Mouse (Mus musculus) liver, postnatal 0 days (tissue): Measurements from ENCODE around the gene 4931422A03Rik. TPM values are rescaled to one million over a fixed set of nuclear protein-coding genes. Genes with fewer than 3 reads are reported as not detected.

Source experiments
- ATAC-seq: fragments of 200-750 bp; cut with Nextera tagmentation; 2 replicates; pipeline ENCODE4 v1.8.0; 2017; ENCODE audit warnings: mild to moderate bottlenecking, moderate library complexity
- DNase-seq: peaks from one replicate; pipeline ENCODE4 v3.0.0-alpha.2; 2016
- H3K27ac ChIP-seq: fragments of 300-500 bp; sonication (generic); 2 replicates; pipeline ENCODE4 v1.5.1; 2014; ENCODE audit warnings: antibody characterized with exemption, moderate library complexity, mild to moderate bottlenecking, low read depth
- H3K27me3 ChIP-seq: fragments of 300-500 bp; sonication (generic); 2 replicates; pipeline ENCODE4 v1.6.1; 2014; ENCODE audit warnings: low read length, control low read depth, mixed read lengths; ENCODE audit not compliant: insufficient read depth
- H3K36me3 ChIP-seq: fragments of 300-500 bp; sonication (generic); replicated peaks from 2 replicates; pipeline ENCODE4 v1.6.1; 2014; ENCODE audit warnings: mild to moderate bottlenecking, control low read depth, low read length, moderate library complexity, mixed read lengths; ENCODE audit not compliant: insufficient read depth
- H3K4me1 ChIP-seq: fragments of 300-500 bp; sonication (generic); 2 replicates; pipeline ENCODE4 v1.6.1; 2014; ENCODE audit warnings: antibody characterized with exemption, mild to moderate bottlenecking, control low read depth; ENCODE audit not compliant: insufficient read depth
- H3K4me2 ChIP-seq: fragments of 300-500 bp; sonication (generic); 2 replicates; pipeline ENCODE4 v1.6.1; 2014; ENCODE audit warnings: low read depth, mild to moderate bottlenecking, low read length, moderate library complexity, mixed read lengths
- H3K4me3 ChIP-seq: fragments of 300-500 bp; sonication (generic); 2 replicates; pipeline ENCODE4 v1.5.1; 2014; ENCODE audit warnings: low read depth, low read length
- H3K9ac ChIP-seq: fragments of 300-500 bp; sonication (generic); replicated peaks from 2 replicates; pipeline ENCODE4 v1.6.1; 2014; ENCODE audit warnings: mild to moderate bottlenecking, moderate library complexity
- H3K9me3 ChIP-seq: fragments of 300-500 bp; sonication (generic); 2 replicates; pipeline ENCODE4 v1.6.1; 2016; ENCODE audit warnings: mild to moderate bottlenecking, control low read depth, low read length, mixed read lengths
- CTCF ChIP-seq: sonication (generic); IDR thresholded peaks from 2 replicates; pipeline ENCODE4 v1.5.1; 2016; ENCODE audit warnings: antibody characterized with exemption, low read depth
- EP300 ChIP-seq: IDR thresholded peaks from 2 replicates; pipeline ENCODE4 v1.6.1; 2016; ENCODE audit warnings: antibody characterized with exemption, low read depth, mild to moderate bottlenecking
- WGBS: fragments of 180-500 bp; shearing (Covaris S2); extraction: QIAGEN DNeasy Blood & Tissue Kit; methylation state at CpG from one replicate; pipeline ENCODE4 v1.1.7; 2014; ENCODE audit not compliant: insufficient replicate concordance; 5-methylcytosine and 5-hydroxymethylcytosine counted together
- polyA plus RNA-seq: library from polyadenylated mRNA; unstranded; fragments of >200 nt; fragmentation: Nextera tagmentation; extraction: Ambion mirVana; gene quantifications from 2 replicates; pipeline ENCODE4 v1.2.1, GENCODE M21; 2015

Gene 4931422A03Rik
- polyA plus RNA-seq, 1 experiment from 2014 or later, result 1.5 TPM

DNA sequence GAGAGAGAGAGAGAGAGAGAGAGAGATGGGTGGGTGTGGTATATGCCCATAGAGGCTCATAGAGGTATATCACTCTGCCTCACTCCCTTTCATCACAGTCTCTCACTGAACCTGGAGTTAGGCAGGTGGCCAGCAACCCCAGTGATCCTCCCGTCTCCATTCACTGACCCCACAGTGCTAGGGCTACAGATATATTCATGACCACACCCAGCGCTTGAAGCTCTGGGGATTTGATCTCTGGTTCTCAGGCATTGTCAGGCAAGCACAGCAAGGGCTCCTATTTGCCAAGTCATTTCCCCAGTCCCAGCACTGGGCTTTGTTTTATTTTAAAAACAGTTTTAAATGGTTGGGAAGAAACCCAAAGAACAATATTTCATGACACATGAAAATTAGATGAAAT, 96.1 kb downstream of the 4931422A03Rik start:
- ATAC-seq (peak; percentile 51), DNase-seq (no peak)
- no peaks in the 10 kb centered on the region for H3K27me3 ChIP-seq
- peak overlapping the region; percentile 40; the same call in 1 of the 2 replicates for H3K4me2 ChIP-seq
- peaks cover 24% of the 10 kb centered on the region for H3K4me1 ChIP-seq
- H3K36me3 ChIP-seq, result no peaks in the 10 kb centered on the region
- H3K4me3 ChIP-seq, result no peak overlapping the region
- H3K9me3 ChIP-seq, result no peaks in the 10 kb centered on the region
- 39% methylated on average over 2 of the region's 2 CpGs for WGBS
- no peak for TF ChIP-seq CTCF
- no peak for TF ChIP-seq EP300
- no peak overlapping the region for H3K9ac ChIP-seq
- H3K27ac ChIP-seq, result no peak overlapping the region

DNA sequence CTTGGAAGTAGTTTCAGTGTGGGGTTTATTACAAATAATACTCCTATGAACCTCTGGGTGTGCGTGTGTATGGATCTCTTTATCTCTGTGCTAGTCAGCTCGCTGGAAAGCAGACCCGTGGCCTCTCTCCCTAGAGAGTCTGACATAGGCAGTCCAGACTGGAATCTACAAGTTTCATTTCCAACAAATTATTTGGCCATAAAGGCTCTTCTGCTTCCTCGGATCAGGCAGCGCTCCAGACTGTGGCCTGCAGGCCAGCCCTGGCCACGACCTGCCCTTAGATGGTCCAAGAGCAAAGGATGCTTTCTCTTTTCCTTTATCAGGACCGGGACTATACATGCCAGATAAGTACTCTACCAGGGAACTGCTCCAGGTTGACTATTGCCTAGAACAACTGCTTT, 96.7 kb downstream of the 4931422A03Rik start:
- TF ChIP-seq EP300, result no peak
- no peak for TF ChIP-seq CTCF
- Histone ChIP-seq H3K4me2 (peak overlapping the region; percentile 40; the same call in 1 of the 2 replicates), H3K27me3 (no peaks in the 10 kb centered on the region), H3K36me3 (no peaks in the 10 kb centered on the region), H3K9ac (0 out of 2 replicates have a peak overlapping the region, but pooled peaks have one; percentile 18), H3K27ac (no peak overlapping the region), H3K4me1 (peaks cover 24% of the 10 kb centered on the region), H3K4me3 (no peak overlapping the region), H3K9me3 (no peaks in the 10 kb centered on the region)
- no peak for ATAC-seq
- WGBS, result 51% methylated on average over 7 of the region's 7 CpGs
- no peak for DNase-seq

DNA sequence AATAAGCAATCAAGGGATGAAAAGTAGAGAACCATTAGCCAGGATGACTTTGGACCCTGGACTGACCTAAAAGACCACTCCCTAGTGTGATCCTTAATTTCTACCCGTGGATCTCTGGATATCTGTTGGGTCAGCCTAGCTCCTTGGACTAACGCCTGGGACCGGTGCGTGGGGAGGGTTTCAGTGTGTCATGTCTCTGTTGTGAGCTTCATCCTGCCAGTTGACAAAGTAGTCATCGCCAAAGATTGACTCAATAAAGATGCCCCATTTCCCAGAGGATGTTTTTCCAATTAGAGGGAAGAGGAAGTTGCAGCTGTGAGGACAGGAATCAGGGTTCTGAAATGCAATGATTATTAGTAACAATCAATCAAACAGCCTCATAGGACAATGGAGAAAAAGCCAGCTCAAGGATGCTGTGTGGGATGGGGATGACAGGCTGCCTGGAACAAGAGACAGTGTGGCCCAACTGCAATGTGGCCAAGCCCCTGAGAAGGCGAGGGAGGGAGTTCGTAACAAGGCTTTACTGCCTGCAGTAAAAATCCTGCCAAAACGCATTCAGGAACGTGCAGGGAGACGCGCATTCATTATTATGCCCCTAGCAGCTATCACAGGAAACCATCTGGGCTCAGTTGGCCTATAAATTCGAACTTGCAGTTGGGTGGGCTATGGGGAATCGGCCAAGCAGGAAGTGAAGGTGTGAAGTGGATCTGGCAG, 97.7 kb downstream of the 4931422A03Rik start:
- no peak overlapping the region for H3K27ac ChIP-seq

DNA sequence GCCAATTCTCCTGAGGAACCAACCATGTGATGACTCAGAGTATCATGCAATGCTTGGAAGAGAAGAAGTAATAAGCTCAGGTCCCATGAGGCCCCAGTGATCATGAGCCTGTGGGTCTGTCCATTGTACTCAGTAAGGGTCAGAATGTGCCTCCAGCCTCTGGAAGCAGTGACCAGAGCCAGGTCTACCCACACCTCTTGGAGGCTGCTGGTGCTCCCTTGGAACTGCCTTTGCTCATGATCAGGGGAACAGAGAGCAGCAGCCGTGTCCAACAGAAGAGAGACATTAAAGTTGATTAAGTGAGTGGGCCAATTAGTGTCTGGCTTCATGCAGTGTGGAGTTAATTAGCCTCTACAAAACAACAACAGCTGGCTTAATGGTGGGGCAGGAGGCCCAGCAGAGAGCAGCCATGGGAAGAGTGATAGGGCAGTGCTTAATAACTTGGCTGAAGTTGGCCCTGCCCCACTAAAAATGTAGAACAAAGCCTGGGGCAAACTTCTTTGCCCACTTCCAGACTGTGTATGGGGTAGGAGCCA, 100.5 kb downstream of the 4931422A03Rik start:
- Histone ChIP-seq H3K9me3 (no peaks in the 10 kb centered on the region), H3K27me3 (no peaks in the 10 kb centered on the region), H3K27ac (no peak overlapping the region), H3K4me2 (no peak overlapping the region), H3K9ac (no peak overlapping the region), H3K36me3 (no peaks in the 10 kb centered on the region), H3K4me1 (peaks cover 15% of the 10 kb centered on the region), H3K4me3 (no peak overlapping the region)
- no peak for ATAC-seq
- 83% methylated on average over 1 of the region's 1 CpGs for whole genome bisulfite sequencing
- DNase-seq, result no peak
- TF ChIP-seq CTCF, result no peak
- no peak for TF ChIP-seq EP300

More for the DNA sequence above, 97.7 kb downstream of the 4931422A03Rik start:
- H3K9me3 ChIP-seq, result no peaks in the 10 kb centered on the region
- no peak overlapping the region for H3K4me2 ChIP-seq
- no peaks in the 10 kb centered on the region for H3K27me3 ChIP-seq
- DNase-seq (no peak), ATAC-seq (no peak)
- no peak overlapping the region for H3K4me3 ChIP-seq
- H3K36me3 ChIP-seq, result no peaks in the 10 kb centered on the region
- 50% methylated on average over 13 of the region's 13 CpGs for whole genome bisulfite sequencing
- peaks cover 19% of the 10 kb centered on the region for H3K4me1 ChIP-seq
- H3K9ac ChIP-seq, result no peak overlapping the region
- TF ChIP-seq EP300 (no peak), CTCF (no peak)

DNA sequence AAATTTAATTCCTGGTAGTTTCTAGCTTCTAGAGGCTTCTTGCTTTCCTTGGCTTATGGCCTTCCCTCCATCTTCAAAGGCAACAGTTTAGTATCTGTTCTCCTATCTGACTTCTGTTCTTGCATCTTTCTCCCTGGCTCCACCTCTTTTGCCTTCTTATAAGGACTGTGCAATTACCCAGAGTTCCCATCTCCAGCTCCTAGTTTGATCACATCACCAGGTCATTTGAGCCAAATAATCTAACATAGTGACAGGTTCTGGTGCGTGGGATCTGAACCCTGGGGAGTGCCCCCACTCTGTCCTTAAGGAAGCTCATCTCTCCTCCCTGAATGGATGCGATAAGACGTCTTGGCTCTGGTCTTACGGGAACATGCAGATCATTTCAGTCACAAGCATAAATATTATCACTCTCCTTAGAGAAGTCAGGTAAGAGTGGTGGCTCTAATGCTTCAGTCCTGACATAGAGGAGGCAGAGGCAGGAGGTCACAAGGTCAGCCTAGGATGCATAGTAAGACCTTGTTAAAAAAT, 101.5 kb downstream of the 4931422A03Rik start:
- no peak overlapping the region for H3K9ac ChIP-seq
- 84% methylated on average over 4 of the region's 4 CpGs for whole genome bisulfite sequencing
- no peak overlapping the region for H3K4me2 ChIP-seq
- H3K4me1 ChIP-seq, result peaks cover 6% of the 10 kb centered on the region
- H3K27me3 ChIP-seq, result no peaks in the 10 kb centered on the region
- TF ChIP-seq EP300, result no peak
- TF ChIP-seq CTCF, result no peak
- no peak overlapping the region for H3K4me3 ChIP-seq
- H3K36me3 ChIP-seq, result no peaks in the 10 kb centered on the region
- no peaks in the 10 kb centered on the region for H3K9me3 ChIP-seq
- H3K27ac ChIP-seq, result no peak overlapping the region
- no peak for ATAC-seq
- DNase-seq, result no peak

- no peak for DNase-seq
- ATAC-seq, result no peak
- Histone ChIP-seq H3K9ac (no peak overlapping the region), H3K27me3 (no peaks in the 10 kb centered on the region), H3K4me2 (no peak overlapping the region), H3K36me3 (no peaks in the 10 kb centered on the region), H3K4me1 (no peaks in the 10 kb centered on the region; the same call in 1 of the 2 replicates), H3K9me3 (no peaks in the 10 kb centered on the region), H3K27ac (no peak overlapping the region), H3K4me3 (no peak overlapping the region)
- no peak for TF ChIP-seq CTCF
- no peak for TF ChIP-seq EP300
- 69% methylated on average over 6 of the region's 6 CpGs for WGBS
These were observed 108.7 kb downstream of the 4931422A03Rik start for GRCm38 (mm10) chr2:103919488-103919887.
